Mouse (Mus musculus) embryonic facial prominence, embryonic 13.5 days (tissue): ENCODE data around the gene Irf1. TPM values are rescaled to one million over a fixed set of nuclear protein-coding genes. Genes with fewer than 3 reads are reported as not detected.
A peak's percentile ranks its signal among the peaks of the same experiment; 100 is the strongest.
"Not testable (repeated sequence)": the region's sequence is repeated elsewhere in the genome, so short reads cannot be mapped to it uniquely, and the experiment has no call there.

Experiments
- ATAC-seq: fragments of 200-750 bp; cut with Nextera tagmentation; 2 replicates; pipeline ENCODE4 v1.8.0; 2017; ENCODE audit warnings: low read depth; ENCODE audit not compliant: insufficient number of reproducible peaks, insufficient read depth, low FRiP score, low TSS enrichment
- H3K27ac ChIP-seq: fragments of 300-500 bp; sonication (generic); 2 replicates; pipeline ENCODE4 v1.5.1; 2015; ENCODE audit warnings: moderate library complexity, mild to moderate bottlenecking, inconsistent platforms
- H3K27me3 ChIP-seq: fragments of 300-500 bp; sonication (generic); 2 replicates; pipeline ENCODE4 v1.6.1; 2015; ENCODE audit warnings: mild to moderate bottlenecking, inconsistent platforms
- H3K36me3 ChIP-seq: fragments of 300-500 bp; sonication (generic); 2 replicates; pipeline ENCODE4 v1.6.1; 2015; ENCODE audit warnings: mild to moderate bottlenecking, inconsistent platforms
- H3K4me1 ChIP-seq: fragments of 300-500 bp; sonication (generic); 2 replicates; pipeline ENCODE4 v1.6.1; 2015; ENCODE audit warnings: inconsistent platforms
- H3K4me2 ChIP-seq: fragments of 300-500 bp; sonication (generic); 2 replicates; pipeline ENCODE4 v1.6.1; 2015; ENCODE audit warnings: moderate library complexity, mild to moderate bottlenecking, inconsistent platforms
- H3K4me3 ChIP-seq: fragments of 300-500 bp; sonication (generic); 2 replicates; pipeline ENCODE4 v1.5.1; 2015; ENCODE audit warnings: mild to moderate bottlenecking, inconsistent platforms
- H3K9ac ChIP-seq: fragments of 300-500 bp; sonication (generic); 2 replicates; pipeline ENCODE4 v1.6.1; 2015; ENCODE audit warnings: mild to moderate bottlenecking, inconsistent platforms
- H3K9me3 ChIP-seq: fragments of 300-500 bp; sonication (generic); 2 replicates; pipeline ENCODE4 v1.6.1; 2016; ENCODE audit warnings: inconsistent platforms
- WGBS: fragments of 180-500 bp; shearing (Covaris S2); methylation state at CpG from one replicate; pipeline ENCODE4 v1.1.7; 2015; ENCODE audit warnings: mixed read lengths; 5-methylcytosine and 5-hydroxymethylcytosine counted together
- polyA plus RNA-seq: library from polyadenylated mRNA; unstranded; fragments of >200 nt; fragmentation: Nextera tagmentation; extraction: Ambion mirVana; gene quantifications from 2 replicates; pipeline ENCODE4 v1.2.1, GENCODE M21; 2015

Gene Irf1
- polyA plus RNA-seq, 1 experiment from 2014 or later: 9.5 TPM

DNA sequence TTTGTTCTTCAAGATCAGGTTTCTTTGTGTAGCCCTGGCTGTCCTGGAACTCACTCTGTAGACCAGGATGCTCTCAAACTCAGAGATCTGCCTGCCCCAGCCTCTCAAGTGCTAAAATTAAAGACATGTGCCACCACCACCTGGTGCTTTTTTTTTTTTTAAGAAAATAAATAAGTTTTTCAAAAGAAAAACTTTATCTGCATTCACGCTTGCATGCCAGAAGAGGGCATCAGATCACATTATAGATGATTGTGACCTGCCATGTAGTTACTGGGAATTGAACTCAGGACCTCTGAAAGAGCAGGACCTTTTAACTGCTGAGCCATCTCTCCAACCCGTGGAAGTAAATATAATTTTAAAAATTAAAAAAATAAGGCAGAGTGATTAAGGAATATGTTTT lies 24.6 kb upstream of the Irf1 start:
- no peaks in the 10 kb centered on the region for H3K9me3 ChIP-seq
- 0 out of 2 replicates have a peak, but pooled peaks cover 2% of the 10 kb centered on the region for H3K4me1 ChIP-seq
- no peak for ATAC-seq
- H3K4me3 ChIP-seq: no peak overlapping the region
- H3K36me3 ChIP-seq: no peaks in the 10 kb centered on the region
- no peak overlapping the region for H3K9ac ChIP-seq
- WGBS: 87% methylated on average over 2 of the region's 2 CpGs
- no peaks in the 10 kb centered on the region for H3K27me3 ChIP-seq
- H3K27ac ChIP-seq: no peak overlapping the region
- no peak overlapping the region for H3K4me2 ChIP-seq

DNA sequence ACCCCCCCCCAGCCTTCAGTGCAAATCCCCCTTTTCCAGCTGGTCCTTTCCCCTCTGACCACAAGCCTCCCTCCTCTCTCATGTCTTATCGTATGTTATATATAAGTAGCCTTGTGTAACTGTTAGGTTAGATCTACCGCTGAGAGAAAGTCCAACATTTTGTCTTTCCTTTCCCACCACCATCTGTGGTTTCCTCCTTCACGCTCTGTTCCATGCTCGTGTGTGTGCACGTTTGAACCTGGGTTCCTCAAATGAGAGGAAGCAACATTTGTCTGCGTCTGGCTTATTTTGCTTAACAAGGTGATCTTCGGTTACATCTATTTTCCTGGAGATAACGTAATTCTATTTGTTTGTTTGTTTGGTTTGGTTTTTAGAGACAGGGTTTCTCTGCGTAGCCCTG lies 21.8 kb upstream of the Irf1 start:
- H3K27ac ChIP-seq: no peak overlapping the region
- H3K4me2 ChIP-seq: no peak overlapping the region
- H3K9ac ChIP-seq: no peak overlapping the region
- no peaks in the 10 kb centered on the region for H3K27me3 ChIP-seq
- no peak overlapping the region for H3K4me3 ChIP-seq
- ATAC-seq: no peak
- H3K9me3 ChIP-seq: no peaks in the 10 kb centered on the region
- 0 out of 2 replicates have a peak, but pooled peaks cover 2% of the 10 kb centered on the region for H3K4me1 ChIP-seq
- 82% methylated on average over 9 of the region's 9 CpGs for WGBS
- no peaks in the 10 kb centered on the region for H3K36me3 ChIP-seq

- H3K9ac ChIP-seq: no peak overlapping the region
- H3K9me3 ChIP-seq: no peaks in the 10 kb centered on the region
- H3K27ac ChIP-seq: no peak overlapping the region
- H3K4me3 ChIP-seq: no peak overlapping the region
- WGBS: 88% methylated on average over 6 of the region's 6 CpGs
- H3K4me1 ChIP-seq: 0 out of 2 replicates have a peak, but pooled peaks cover 2% of the 10 kb centered on the region
- no peak overlapping the region for H3K4me2 ChIP-seq
- H3K27me3 ChIP-seq: no peaks in the 10 kb centered on the region
- no peaks in the 10 kb centered on the region for H3K36me3 ChIP-seq
- ATAC-seq: no peak
Measured at GRCm38 (mm10) chr11:53748614-53749013, 21.2 kb upstream of the Irf1 start.

- no peak overlapping the region for H3K4me3 ChIP-seq
- WGBS: 53% methylated on average over 4 of the region's 4 CpGs
- H3K27me3 ChIP-seq: no peaks in the 10 kb centered on the region
- no peak overlapping the region for H3K4me2 ChIP-seq
- 0 out of 2 replicates have a peak, but pooled peaks cover 2% of the 10 kb centered on the region for H3K4me1 ChIP-seq
- no peak overlapping the region for H3K9ac ChIP-seq
- no peaks in the 10 kb centered on the region for H3K36me3 ChIP-seq
- H3K27ac ChIP-seq: no peak overlapping the region
- no peaks in the 10 kb centered on the region for H3K9me3 ChIP-seq
- ATAC-seq: no peak
Measured at GRCm38 (mm10) chr11:53749306-53749705, 20.5 kb upstream of the Irf1 start.

DNA sequence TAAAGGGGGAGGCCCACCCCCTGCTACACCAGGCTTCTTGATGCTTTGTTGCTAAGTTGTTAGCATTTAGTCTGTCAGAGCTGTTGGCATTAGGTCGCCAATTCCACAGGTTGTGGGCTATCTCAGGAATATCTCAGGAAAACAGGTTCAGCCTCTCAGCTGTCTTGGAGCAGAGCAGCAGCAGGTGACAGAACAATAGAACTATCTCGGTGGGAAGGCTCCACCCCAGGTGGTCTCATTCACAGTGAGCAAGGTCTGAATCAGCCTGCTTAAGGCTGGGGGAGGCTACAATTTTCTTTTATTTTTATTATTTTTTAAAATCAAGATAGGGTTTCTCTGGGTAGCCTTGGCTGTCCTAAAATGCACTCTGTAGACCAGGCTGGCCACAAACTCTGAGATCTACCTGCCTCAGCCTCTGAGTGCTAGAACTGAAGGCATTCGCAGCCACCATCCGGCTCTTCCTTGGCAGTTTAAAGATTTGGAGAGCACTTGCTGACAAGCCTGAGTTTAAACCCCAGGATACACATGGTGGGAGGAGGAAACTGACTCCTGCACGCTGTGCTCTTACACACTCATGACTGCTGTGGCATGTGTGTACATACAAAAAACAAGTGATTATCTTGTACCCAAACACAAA lies 20.0 kb upstream of the Irf1 start:
- 55% methylated on average over 5 of the region's 5 CpGs for WGBS
- H3K9ac ChIP-seq: no peak overlapping the region
- no peak for ATAC-seq
- H3K4me3 ChIP-seq: no peak overlapping the region
- no peaks in the 10 kb centered on the region for H3K9me3 ChIP-seq
- no peaks in the 10 kb centered on the region for H3K27me3 ChIP-seq
- no peak overlapping the region for H3K27ac ChIP-seq
- H3K4me2 ChIP-seq: no peak overlapping the region
- no peaks in the 10 kb centered on the region for H3K36me3 ChIP-seq
- H3K4me1 ChIP-seq: 0 out of 2 replicates have a peak, but pooled peaks cover 2% of the 10 kb centered on the region

GRCm38 (mm10) chr11:53755011-53755595 lies 14.7 kb upstream of the Irf1 start:
- no peak overlapping the region for H3K27ac ChIP-seq
- no peak overlapping the region for H3K4me2 ChIP-seq
- ATAC-seq: no peak
- no peaks in the 10 kb centered on the region for H3K9me3 ChIP-seq
- H3K27me3 ChIP-seq: peaks cover 7% of the 10 kb centered on the region
- H3K4me1 ChIP-seq: peaks cover 15% of the 10 kb centered on the region
- 81% methylated on average over 12 of the region's 12 CpGs for WGBS
- no peak overlapping the region for H3K9ac ChIP-seq
- H3K36me3 ChIP-seq: no peaks in the 10 kb centered on the region
- no peak overlapping the region for H3K4me3 ChIP-seq

GRCm38 (mm10) chr11:53757612-53758011 lies 12.2 kb upstream of the Irf1 start:
- H3K36me3 ChIP-seq: no peaks in the 10 kb centered on the region
- 93% methylated on average over 4 of the region's 4 CpGs for WGBS
- no peak overlapping the region for H3K27ac ChIP-seq
- H3K9me3 ChIP-seq: no peaks in the 10 kb centered on the region
- H3K27me3 ChIP-seq: peaks cover 15% of the 10 kb centered on the region
- ATAC-seq: no peak
- H3K4me2 ChIP-seq: no peak overlapping the region
- no peak overlapping the region for H3K9ac ChIP-seq
- H3K4me1 ChIP-seq: peaks cover 26% of the 10 kb centered on the region
- no peak overlapping the region for H3K4me3 ChIP-seq

DNA sequence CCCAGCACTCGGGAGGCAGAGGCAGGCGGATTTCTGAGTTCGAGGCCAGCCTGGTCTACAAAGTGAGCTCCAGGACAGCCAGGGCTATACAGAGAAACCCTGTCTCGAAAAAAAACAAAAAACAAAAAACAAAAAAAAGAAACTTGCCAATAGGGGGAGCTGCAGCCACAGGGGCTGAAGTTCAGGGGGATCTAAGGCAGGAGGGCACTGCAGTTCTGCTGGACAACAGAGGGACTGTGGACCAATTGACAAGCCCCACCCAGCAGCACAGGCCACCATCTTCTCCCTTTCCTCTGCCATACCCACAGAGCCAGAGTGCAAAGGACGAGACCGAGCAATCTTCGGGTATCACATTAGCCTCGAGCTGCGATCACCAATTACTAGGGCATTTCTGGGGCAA lies 11.8 kb upstream of the Irf1 start:
- H3K9me3 ChIP-seq, H3K27ac ChIP-seq, H3K36me3 ChIP-seq, H3K9ac ChIP-seq, ATAC-seq, H3K4me2 ChIP-seq, H3K4me3 ChIP-seq: not testable (repeated sequence)
- H3K27me3 ChIP-seq: peaks cover 15% of the 10 kb centered on the region
- H3K4me1 ChIP-seq: peaks cover 30% of the 10 kb centered on the region
- 60% methylated on average over 9 of the region's 9 CpGs for WGBS

GRCm38 (mm10) chr11:53758791-53759351 lies 10.9 kb upstream of the Irf1 start:
- WGBS: 39% methylated on average over 6 of the region's 6 CpGs
- Histone ChIP-seq H3K4me2 (0 out of 2 replicates have a peak overlapping the region, but pooled peaks have one; percentile 35), H3K36me3 (no peaks in the 10 kb centered on the region), H3K9ac (peak overlapping the region; percentile 28; the same call in 1 of the 2 replicates), H3K27ac (peak overlapping the region; percentile 48; the same call in 1 of the 2 replicates), H3K9me3 (no peaks in the 10 kb centered on the region), H3K4me3 (no peak overlapping the region), H3K4me1 (peaks cover 38% of the 10 kb centered on the region), H3K27me3 (peaks cover 15% of the 10 kb centered on the region)
- ATAC-seq: no peak

GRCm38 (mm10) chr11:53759545-53760406 lies 10.0 kb upstream of the Irf1 start:
- Histone ChIP-seq H3K27ac (peak overlapping the region; percentile 48; the same call in 1 of the 2 replicates), H3K4me3 (0 out of 2 replicates have a peak overlapping the region, but pooled peaks have one; percentile 10), H3K9ac (peak overlapping the region; percentile 49), H3K9me3 (no peaks in the 10 kb centered on the region), H3K36me3 (no peaks in the 10 kb centered on the region), H3K4me2 (peak overlapping the region; percentile 35), H3K4me1 (peaks cover 47% of the 10 kb centered on the region), H3K27me3 (peaks cover 15% of the 10 kb centered on the region)
- 6% methylated on average over 22 of the region's 22 CpGs for WGBS
- no peak for ATAC-seq

- H3K9ac ChIP-seq: no peak overlapping the region
- no peaks in the 10 kb centered on the region for H3K9me3 ChIP-seq
- 78% methylated on average over 5 of the region's 5 CpGs for WGBS
- H3K36me3 ChIP-seq: no peaks in the 10 kb centered on the region
- H3K27me3 ChIP-seq: peaks cover 15% of the 10 kb centered on the region
- H3K4me2 ChIP-seq: no peak overlapping the region
- ATAC-seq: no peak
- no peak overlapping the region for H3K27ac ChIP-seq
- peaks cover 48% of the 10 kb centered on the region for H3K4me1 ChIP-seq
- no peak overlapping the region for H3K4me3 ChIP-seq
Measured at GRCm38 (mm10) chr11:53761284-53761683, 8.5 kb upstream of the Irf1 start.
